Mouse (Mus musculus): ENCODE data around the gene Adcy2. TPM values are rescaled to one million over a fixed set of nuclear protein-coding genes. Genes with fewer than 3 reads are reported as not detected.

The Adcy2 gene
- total RNA-seq, 1 experiment: 1.3 TPM

- Histone ChIP-seq H3K4me1 (ENCODE audit: control insufficient read depth in 2 of 2, insufficient read depth in 2 of 2, low read length in 2 of 2, poor library complexity in 1 of 2) (no peaks in the 10 kb centered on the region), H3K36me3 (ENCODE audit: control insufficient read depth, insufficient read depth, low read length, poor library complexity, severe bottlenecking) (no peaks in the 10 kb centered on the region), H3K27ac (ENCODE audit: insufficient read depth, low read depth, low read length, poor library complexity, severe bottlenecking) (no peak overlapping the region), H3K4me3 (ENCODE audit: insufficient read depth in 1 of 2, low read depth in 1 of 2, low read length in 2 of 2, poor library complexity in 1 of 2, severe bottlenecking in 1 of 2) (no peak overlapping the region), H3K9me3 (ENCODE audit: control insufficient read depth, insufficient read depth, low read depth, low read length) (no peaks in the 10 kb centered on the region), H3K9ac (ENCODE audit: insufficient read depth, low read depth, low read length, poor library complexity, severe bottlenecking) (no peak overlapping the region)
- in situ Hi-C loops (cut with MboI; ENCODE audit: low sequenced_read_pairs in 2 of 2, unreplicated experiment in 2 of 2): no loop called here
- TF ChIP-seq ZC3H11A (IDR thresholded peaks at IDR 0.05; ENCODE audit: borderline replicate concordance, low read depth, low read length) (no peak), MAFK (IDR thresholded peaks at IDR 0.05; ENCODE audit: insufficient read depth, low read depth, low read length) (no peak), CHD2 (IDR thresholded peaks at IDR 0.05; ENCODE audit: low read depth, low read length) (no peak)
- no peak for DNase-seq (ENCODE audit: low read depth, low spot score)
These were observed 211.9 kb downstream of the Adcy2 start for GRCm38 (mm10) chr13:68787286-68788061.

- TF ChIP-seq ZC3H11A (IDR thresholded peaks at IDR 0.05; ENCODE audit: borderline replicate concordance, low read depth, low read length): no peak
- no peak for TF ChIP-seq HCFC1 (IDR thresholded peaks at IDR 0.05; ENCODE audit: borderline replicate concordance, insufficient read depth, low read length)
- TF ChIP-seq ZNF384 (IDR thresholded peaks at IDR 0.05; ENCODE audit: low read depth, low read length): no peak
- TF ChIP-seq MAFK (IDR thresholded peaks at IDR 0.05; ENCODE audit: insufficient read depth, low read depth, low read length): no peak
- no peak for TF ChIP-seq CHD2 (IDR thresholded peaks at IDR 0.05; ENCODE audit: low read depth, low read length)
- H3K9me3 ChIP-seq (ENCODE audit: control insufficient read depth, insufficient read depth, low read depth, low read length): no peaks in the 10 kb centered on the region
- no peak overlapping the region for H3K4me3 ChIP-seq (ENCODE audit: insufficient read depth in 1 of 2, low read depth in 1 of 2, low read length in 2 of 2, poor library complexity in 1 of 2, severe bottlenecking in 1 of 2)
- no peak overlapping the region for H3K9ac ChIP-seq (ENCODE audit: insufficient read depth, low read depth, low read length, poor library complexity, severe bottlenecking)
- no peak overlapping the region for H3K27ac ChIP-seq (ENCODE audit: insufficient read depth, low read depth, low read length, poor library complexity, severe bottlenecking)
- no peak for DNase-seq (ENCODE audit: low read depth, low spot score)
- no peaks in the 10 kb centered on the region for H3K4me1 ChIP-seq (ENCODE audit: control insufficient read depth in 2 of 2, insufficient read depth in 2 of 2, low read length in 2 of 2, poor library complexity in 1 of 2)
- in situ Hi-C loops (cut with MboI; ENCODE audit: low sequenced_read_pairs in 2 of 2, unreplicated experiment in 2 of 2): no loop called here
- no peaks in the 10 kb centered on the region for H3K36me3 ChIP-seq (ENCODE audit: control insufficient read depth, insufficient read depth, low read length, poor library complexity, severe bottlenecking)
These were observed 216.2 kb downstream of the Adcy2 start for GRCm38 (mm10) chr13:68783096-68783495.

GRCm38 (mm10) chr13:68778011-68778672 is 221.2 kb downstream of the Adcy2 start:
- H3K9me3 ChIP-seq (ENCODE audit: control insufficient read depth, insufficient read depth, low read depth, low read length): no peaks in the 10 kb centered on the region
- in situ Hi-C loops (cut with MboI; ENCODE audit: low sequenced_read_pairs in 2 of 2, unreplicated experiment in 2 of 2): no loop called here
- H3K4me1 ChIP-seq (ENCODE audit: control insufficient read depth in 2 of 2, insufficient read depth in 2 of 2, low read length in 2 of 2, poor library complexity in 1 of 2): no peaks in the 10 kb centered on the region
- no peaks in the 10 kb centered on the region for H3K36me3 ChIP-seq (ENCODE audit: control insufficient read depth, insufficient read depth, low read length, poor library complexity, severe bottlenecking)
- H3K9ac ChIP-seq (ENCODE audit: insufficient read depth, low read depth, low read length, poor library complexity, severe bottlenecking): no peak overlapping the region
- no peak for DNase-seq (ENCODE audit: low read depth, low spot score)
- H3K27ac ChIP-seq (ENCODE audit: insufficient read depth, low read depth, low read length, poor library complexity, severe bottlenecking): no peak overlapping the region
- no peak overlapping the region for H3K4me3 ChIP-seq (ENCODE audit: insufficient read depth in 1 of 2, low read depth in 1 of 2, low read length in 2 of 2, poor library complexity in 1 of 2, severe bottlenecking in 1 of 2)
- TF ChIP-seq CHD2 (IDR thresholded peaks at IDR 0.05; ENCODE audit: low read depth, low read length) (no peak), ZNF384 (IDR thresholded peaks at IDR 0.05; ENCODE audit: low read depth, low read length) (no peak), ZC3H11A (IDR thresholded peaks at IDR 0.05; ENCODE audit: borderline replicate concordance, low read depth, low read length) (no peak), HCFC1 (IDR thresholded peaks at IDR 0.05; ENCODE audit: borderline replicate concordance, insufficient read depth, low read length) (no peak), MAFK (IDR thresholded peaks at IDR 0.05; ENCODE audit: insufficient read depth, low read depth, low read length) (no peak)

- in situ Hi-C loops (cut with MboI; ENCODE audit: low sequenced_read_pairs in 2 of 2, unreplicated experiment in 2 of 2): no loop called here
These were observed 225.6 kb downstream of the Adcy2 start for GRCm38 (mm10) chr13:68773599-68774211.

More at GRCm38 (mm10) chr13:68773599-68774211, 225.6 kb downstream of the Adcy2 start:
- no peak for TF ChIP-seq CHD2 (IDR thresholded peaks at IDR 0.05; ENCODE audit: low read depth, low read length)
- no peak for DNase-seq (ENCODE audit: low read depth, low spot score)
- H3K4me1 ChIP-seq (ENCODE audit: control insufficient read depth in 2 of 2, insufficient read depth in 2 of 2, low read length in 2 of 2, poor library complexity in 1 of 2): no peaks in the 10 kb centered on the region
- no peak overlapping the region for H3K27ac ChIP-seq (ENCODE audit: insufficient read depth, low read depth, low read length, poor library complexity, severe bottlenecking)
- H3K9ac ChIP-seq (ENCODE audit: insufficient read depth, low read depth, low read length, poor library complexity, severe bottlenecking): no peak overlapping the region
- no peak overlapping the region for H3K4me3 ChIP-seq (ENCODE audit: insufficient read depth in 1 of 2, low read depth in 1 of 2, low read length in 2 of 2, poor library complexity in 1 of 2, severe bottlenecking in 1 of 2)
- no peaks in the 10 kb centered on the region for H3K9me3 ChIP-seq (ENCODE audit: control insufficient read depth, insufficient read depth, low read depth, low read length)
- no peaks in the 10 kb centered on the region for H3K36me3 ChIP-seq (ENCODE audit: control insufficient read depth, insufficient read depth, low read length, poor library complexity, severe bottlenecking)

All from ES-E14 (cell line).